Mouse (Mus musculus) gastrocnemius, postnatal 14 days (tissue): Measurements from ENCODE around the gene Dyrk1a. TPM values are rescaled to one million over a fixed set of nuclear protein-coding genes. Genes with fewer than 3 reads are reported as not detected.

ENCODE experiments used
- DNase-seq: peaks from one replicate; pipeline ENCODE4 v3.0.0; 2021; ENCODE audit warnings: mixed read lengths
- intact Hi-C: fragments of 180-260 bp; cut with DNase I; formaldehyde crosslinking; loops from one replicate; pipeline ENCODE4 v1.15.1; 2025; ENCODE audit warnings: low total_unique reads
- total RNA-seq, 2 experiments: library from RNA; stranded (reverse); gene quantifications; 2 replicates each; pipeline ENCODE4 v1.2.3; 2021

The Dyrk1a gene
- total RNA-seq, 2 experiments from 2014 or later = 60.6 to 66.2 TPM

DNA sequence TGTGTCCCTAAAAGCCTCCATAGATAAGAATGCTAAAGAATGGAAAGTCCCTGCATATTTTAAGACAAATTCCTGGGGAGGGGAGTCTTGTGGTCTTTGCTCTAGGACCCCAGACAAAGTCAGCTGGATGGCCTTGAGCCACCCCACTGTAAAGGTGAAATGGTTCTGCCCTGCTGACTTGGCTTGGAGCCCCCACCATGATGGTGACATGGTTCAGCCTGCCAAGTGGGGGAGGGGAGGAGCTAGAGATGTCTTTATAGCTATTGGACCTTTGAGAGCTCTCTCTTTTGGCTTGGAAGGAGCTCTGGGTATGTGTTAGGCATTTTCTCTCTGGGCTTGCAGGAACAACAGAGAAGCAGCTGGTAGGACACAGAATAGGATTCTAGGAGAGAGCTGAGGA, 17.9 kb upstream of the Dyrk1a start:
- DNase-seq = no peak
- intact Hi-C loops = no loop called here

DNA sequence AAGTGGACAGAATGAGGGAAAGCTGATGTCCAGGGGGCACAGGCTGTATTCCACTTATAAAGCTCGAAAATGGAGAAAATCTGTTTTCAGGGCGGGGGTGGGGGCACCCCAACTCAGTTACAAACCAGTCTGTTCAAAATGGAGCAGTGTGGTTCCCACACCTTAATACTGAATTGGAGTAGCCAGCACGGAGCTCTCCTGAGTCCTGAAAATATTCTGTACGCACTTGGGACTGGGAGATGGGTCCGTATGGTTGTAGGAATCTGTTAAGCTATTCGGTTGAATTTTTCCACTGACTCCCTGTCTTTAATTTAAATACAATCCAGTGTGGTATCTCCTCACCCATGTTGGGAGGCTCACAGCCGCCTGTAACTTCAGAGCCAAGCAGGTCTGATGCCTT, 14.5 kb upstream of the Dyrk1a start:
- DNase-seq = no peak
- intact Hi-C loops = no loop called here

DNA sequence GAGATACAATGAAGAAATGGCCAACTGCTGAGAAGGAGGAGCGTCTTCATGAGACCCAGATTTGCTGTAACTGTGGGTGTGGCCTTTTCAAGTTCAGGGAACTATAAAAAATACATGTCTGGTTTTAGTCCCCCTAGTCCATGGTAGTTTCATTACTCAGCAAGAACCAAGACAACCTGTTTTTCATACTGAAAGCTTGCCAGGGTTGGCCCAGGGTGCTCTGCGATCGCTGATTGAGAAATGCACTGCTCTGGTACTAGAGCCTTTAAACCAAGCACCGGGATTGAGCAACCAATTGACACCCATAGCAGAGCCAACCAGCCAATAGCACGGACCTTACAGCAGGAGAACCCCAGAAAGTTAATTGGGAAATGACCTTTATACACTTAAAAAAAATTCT, 13.6 kb upstream of the Dyrk1a start:
- DNase-seq = no peak
- intact Hi-C loops = no loop called here

DNA sequence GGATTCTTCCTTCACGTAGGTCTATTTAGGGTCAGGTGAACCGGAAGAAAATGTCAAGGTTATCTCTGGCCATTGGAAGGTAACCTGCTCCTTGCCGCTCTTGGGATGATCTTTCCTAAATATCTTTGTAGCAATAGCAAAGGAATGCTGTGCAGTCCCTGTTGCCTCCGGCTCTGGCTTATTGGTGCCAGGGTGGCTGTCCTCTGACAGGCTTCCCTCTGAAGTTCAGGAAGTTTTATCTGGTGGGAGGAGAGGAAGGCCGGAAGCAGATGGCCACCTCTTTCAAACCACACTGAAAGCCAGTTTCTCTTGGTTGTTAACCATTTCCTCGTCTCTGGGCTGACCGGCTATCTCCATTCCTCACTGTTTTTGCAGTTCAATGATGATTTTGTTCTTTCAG, 10.5 kb upstream of the Dyrk1a start:
- intact Hi-C loops = no loop called here
- DNase-seq = no peak

DNA sequence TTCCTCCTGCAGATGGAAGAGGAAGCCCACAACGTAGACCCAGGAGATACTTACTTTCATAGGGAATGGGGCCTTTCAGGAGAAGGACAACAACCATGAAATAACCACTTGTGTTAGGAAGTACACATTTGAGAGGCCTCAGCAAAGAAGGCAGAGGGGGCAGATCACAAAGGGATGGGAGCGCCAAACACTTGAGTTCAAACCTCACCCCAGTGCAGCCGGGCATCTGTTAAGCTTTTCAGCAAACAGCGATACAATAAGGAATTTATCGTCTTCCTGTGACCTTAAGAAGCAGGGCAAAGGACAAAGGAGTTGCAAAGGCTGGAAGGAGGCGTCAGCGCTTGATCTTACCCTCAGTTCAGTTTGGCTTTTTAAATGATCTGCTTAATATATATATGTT, 10.0 kb upstream of the Dyrk1a start:
- intact Hi-C loops = loop anchor here (5.0 kb wide), 1 partner anchor 32 kb away; the partner anchor contains the start of gene Vps26c
- no peak for DNase-seq

DNA sequence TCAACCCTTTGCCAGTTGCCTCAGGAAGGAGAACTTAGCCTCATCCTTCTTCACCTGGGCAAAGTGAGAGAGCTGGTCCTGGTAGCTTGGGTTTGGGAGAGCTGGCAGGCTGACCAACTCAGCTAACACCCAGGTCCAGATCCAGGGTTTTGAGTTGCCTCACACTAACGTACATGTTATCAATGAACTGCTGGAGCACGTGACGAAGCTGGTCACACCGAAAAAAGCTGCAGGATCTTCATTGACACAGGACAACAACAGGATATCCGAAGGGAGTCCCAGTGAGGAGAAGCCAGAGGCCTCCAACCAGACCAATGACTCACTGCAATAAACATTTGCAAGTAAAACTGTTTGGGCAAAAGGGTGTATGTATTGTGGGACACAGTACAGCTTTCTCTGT, 9.2 kb upstream of the Dyrk1a start:
- no peak for DNase-seq
- intact Hi-C loops = loop anchor here (5.0 kb wide), 1 partner anchor 33 kb away; the partner anchor contains the start of gene Vps26c

DNA sequence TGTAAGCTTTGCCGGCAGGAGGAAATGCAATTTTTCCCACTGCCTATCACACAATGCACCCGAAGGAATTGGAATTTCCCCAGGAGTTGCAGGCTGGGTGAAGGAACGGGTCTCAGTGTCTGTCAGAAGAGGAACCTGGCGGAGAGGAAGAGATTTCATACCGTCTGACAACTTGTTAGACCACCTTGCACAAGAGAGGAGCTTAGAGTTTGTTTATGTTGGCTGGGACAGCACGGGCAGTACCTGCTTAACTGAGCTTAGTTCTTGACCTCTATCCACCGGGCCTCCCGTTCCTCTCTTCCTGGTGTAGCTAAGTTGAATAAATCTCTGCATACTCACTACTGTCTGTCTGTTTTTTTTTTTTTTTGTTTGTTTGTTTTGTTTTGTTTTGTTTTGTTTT, 3.7 kb upstream of the Dyrk1a start:
- intact Hi-C loops = no loop called here
- DNase-seq = no peak

DNA sequence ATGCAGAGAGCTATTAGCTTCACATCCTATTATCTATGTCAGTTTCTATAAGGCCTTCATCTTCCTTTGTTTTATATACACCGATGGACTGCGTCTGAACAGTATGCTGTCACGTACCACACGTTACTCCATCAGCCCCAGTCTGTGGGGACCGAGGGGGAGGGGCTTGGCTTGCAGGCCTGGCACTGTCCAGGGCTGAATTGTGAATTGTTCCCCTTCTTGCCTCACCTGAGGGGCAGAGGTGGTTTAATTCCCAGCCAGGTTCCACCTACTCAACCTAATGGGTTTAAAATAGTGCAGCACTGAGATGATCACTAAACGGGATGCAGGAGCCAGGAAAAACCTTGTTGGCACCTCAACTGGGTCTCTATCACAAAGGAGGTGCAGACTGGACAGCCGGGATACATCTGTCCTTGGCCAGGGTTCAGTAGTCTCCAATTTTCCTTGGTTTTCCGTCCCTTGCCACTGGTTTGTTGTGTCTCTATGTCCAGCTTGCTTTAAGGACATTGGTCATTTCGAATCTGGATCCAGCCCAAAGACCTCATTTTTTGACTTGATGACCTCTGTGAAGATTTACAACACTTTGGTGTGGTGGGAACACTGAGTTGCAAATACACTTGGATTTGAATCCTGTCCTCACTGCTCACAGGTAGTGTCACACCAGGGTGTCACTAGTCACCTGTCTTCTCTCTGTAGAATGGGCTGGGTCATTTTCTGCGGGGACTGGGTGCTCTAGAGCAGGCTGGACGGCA, 2.8 kb upstream of the Dyrk1a start:
- no peak for DNase-seq
- intact Hi-C loops = no loop called here

DNA sequence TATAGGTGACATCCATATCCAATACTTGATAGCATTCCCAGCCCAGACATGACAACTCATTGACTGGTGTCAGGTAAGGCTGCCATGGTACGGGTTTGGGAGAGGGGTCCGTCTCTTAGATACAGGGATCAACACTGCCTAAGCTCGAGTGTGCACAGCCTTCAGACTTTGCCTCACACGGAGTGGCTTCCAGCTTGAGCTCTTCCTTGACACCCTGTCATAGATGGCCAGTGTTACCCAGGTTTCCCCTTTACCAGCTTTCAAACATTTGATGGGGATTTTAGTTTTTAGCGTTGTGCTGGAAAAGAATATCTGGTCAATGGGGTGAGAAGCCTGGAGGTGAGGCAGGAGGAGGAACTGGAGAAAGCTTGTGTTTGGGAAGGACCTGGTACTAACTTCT, 2.1 kb upstream of the Dyrk1a start:
- intact Hi-C loops = no loop called here
- no peak for DNase-seq

DNA sequence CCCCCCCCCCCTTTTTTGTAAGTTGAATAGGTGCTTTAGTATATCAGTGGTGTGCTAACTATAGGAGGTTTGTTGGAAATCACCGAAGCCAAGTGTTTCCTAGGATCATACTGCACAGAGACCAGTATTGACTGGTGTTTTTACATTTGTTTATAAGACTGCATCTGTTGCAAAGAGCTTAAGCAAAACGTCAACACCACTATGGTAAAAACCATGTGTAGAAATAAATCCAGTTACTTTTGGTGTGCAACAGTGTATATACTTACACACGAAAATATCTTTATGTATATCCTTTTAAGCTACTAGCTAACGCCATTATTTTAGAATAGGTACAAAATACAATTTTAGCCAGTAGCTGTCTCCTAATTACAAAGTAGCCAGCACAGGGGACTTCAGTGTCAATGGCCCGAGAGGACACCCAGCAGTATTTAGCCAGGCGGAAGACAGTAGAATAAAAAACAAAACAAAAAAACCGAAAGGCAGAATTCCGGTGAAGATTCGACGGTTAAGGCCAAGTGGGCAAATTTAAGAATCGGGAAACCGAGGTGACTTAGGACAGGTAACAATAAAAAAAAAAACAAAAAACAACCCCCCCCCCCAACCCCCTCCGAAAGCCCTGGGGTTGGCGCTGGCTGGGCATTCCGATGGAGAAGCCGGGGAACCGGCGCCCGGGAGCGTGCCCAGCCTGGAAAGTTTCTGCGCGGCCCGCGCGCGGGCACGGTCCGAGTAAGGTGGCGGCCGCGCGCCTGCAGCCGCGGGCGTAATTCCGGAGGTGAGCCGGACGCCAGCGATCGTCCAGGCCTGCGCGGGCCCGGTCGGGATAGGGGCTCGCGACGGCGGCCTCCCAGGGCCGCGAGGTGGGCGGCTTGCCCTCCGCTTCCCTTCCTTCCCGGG, 1.2 kb upstream of the Dyrk1a start:
- DNase-seq = no peak
- intact Hi-C loops = no loop called here

DNA sequence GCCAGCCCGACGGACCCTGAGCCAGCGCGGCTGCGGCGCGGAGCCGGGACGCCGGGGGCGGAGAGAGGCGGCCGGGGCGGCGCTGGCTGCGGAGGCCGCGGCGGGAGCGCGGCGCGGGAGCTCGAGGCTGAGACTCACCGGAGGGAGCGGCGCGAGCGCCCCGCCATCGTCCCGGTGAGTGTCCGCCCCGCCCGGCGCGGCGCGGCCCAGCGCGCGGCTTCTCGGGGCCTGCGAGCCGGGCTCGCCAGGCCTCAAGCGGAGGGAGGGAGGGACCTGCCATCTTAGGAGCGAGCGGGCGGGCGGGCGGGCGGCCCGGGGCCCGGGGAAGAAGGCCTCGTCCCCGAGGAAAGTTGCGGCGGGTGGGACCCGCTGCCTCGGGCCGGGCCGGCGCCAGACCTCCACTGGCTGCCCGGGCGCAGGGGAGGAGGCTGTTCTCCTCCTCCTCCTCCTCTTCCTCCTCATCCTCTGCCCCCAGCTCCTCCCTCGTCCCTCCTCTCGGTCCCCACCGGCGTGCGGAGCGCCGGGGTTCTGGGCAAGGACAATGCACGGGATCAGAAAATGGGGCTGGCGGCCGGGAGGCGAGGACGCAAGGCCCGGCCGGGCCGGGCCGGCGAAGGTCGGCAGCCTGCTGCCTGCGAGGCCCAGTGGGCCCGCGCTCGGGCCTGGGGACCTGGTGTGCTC, 691 bp downstream of the Dyrk1a start:
- intact Hi-C loops = no loop called here
- DNase-seq = peak; percentile 71

DNA sequence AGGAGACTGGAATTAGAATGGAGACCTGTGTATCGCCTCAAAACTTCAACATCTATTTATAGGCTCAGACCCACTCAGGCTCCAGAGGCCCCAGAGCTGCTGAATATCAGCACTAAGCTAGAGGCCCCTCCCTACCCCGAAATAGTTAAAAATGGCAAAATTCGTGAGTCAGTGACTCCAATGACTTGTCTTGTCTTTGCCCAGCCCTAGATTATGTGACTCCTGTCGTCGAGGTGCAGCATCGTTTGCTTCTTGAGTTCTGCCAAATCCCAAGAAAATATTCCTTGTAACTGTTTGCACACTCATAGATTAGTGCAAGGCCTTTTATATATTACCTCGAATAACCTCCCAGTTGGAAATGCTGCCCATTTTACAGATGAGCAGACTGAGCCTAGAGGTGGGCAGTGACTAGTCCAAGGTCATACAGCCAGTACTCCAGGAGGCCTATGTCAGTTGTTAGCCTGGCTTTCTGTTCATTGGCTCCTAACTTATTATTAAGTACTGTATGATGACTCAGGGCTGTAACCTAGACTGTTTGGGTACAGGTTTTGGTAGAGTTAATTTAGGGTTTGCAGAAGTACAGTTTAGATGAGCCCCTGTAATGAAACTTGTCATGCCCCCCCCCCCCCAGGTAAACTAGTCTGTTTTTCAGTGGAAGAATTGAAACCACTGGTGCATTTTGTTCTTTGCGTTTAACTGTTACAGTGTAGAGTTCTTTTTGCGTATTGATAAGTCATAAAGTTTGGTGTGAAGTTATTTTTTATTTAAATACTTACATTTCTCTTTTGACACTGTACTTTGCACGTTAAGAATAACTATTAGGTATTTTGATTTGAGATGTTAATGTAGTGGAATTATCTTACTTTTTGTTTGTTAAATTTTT, 1.5 kb downstream of the Dyrk1a start:
- intact Hi-C loops = no loop called here

DNA sequence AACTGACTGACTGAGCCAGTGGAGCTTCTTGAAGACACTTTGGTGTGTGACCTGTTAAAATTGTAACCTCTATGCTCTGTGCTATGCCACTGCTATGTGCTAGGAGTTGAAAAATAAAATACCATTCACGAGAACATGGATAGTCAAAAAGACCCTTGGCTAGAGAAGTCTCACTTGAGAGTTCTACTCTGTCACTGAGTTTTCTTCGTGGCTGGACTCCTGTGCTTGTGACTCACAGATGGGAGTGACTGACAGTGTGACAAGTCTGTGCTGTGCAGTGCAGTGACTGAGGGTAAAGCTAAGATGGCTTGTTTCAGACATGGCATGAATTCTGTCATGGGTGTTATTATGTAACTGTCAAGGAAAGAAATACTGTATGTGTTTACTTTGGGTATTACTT, 2.6 kb downstream of the Dyrk1a start:
- no peak for DNase-seq
- intact Hi-C loops = no loop called here

More for the DNA sequence above, 1.5 kb downstream of the Dyrk1a start:
- no peak for DNase-seq

DNA sequence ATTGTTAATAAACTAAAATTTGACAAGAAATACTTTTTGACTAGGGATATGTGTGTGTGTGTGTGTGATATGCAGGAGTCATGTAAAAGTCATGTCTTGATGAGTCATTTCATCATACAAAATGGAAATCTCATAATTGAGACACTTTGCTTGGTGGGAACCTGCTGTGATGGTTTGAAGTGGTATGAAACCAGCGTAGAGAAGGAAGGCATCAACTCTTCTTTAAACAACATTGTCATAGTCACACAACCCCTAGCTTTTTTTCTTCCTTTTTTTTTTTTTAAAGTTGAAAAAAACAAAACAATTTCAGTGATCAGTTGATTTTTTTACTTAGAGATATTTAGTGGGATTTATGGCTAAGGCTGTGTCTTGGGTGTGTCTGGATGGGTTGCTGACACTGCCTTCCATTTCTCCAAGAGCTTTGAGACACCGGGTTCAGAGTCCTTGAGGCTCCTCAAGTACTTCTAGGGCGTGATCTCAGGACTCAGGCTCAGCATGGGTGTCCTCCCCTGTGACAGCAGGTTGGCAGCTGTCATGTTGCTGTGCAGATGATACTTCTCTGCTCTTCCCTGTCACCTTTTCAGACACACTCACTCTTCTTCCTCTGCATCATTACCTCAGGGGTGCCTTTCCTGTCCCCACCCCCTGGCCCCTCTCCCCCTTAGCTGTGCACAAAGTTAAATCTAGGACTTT, 4.4 kb downstream of the Dyrk1a start:
- intact Hi-C loops = no loop called here
- DNase-seq = no peak

DNA sequence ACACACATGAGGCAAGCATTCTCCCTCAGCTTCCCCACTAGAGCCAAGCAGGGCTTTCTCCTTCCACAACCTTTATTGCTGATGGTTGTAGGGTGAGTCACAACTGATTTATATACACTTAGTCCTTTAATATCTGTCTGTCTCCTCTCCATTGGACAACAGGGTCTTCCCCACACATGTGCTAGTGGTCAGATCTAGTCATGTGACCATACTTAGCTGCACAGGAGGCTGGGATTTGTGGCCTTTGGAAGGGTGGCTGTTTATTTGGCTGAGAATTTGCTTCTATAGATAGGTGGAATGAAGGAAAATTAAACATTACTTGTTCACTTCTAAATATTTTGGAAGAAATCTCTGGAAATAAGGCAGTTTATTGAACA, 4.9 kb downstream of the Dyrk1a start:
- intact Hi-C loops = no loop called here
- no peak for DNase-seq

DNA sequence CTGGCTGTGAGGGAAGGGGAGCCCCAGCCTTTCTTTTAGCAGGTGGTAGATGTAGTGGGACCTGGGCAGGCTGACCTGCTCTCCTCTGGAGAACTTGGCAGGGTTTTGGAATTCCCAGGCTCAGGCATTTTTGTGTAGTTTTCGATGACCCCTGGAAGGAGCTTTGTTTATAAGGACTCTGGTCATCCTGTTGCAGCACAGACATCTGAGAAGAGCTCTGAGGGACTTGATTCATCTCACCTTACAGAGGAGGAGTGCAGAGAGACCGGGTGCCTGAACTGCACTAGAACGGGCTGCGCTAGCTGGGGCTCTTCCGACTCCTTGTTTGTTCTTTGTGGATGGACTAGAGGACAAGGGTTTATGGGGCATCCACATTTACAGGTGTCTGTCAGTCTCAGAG, 5.9 kb downstream of the Dyrk1a start:
- no peak for DNase-seq
- intact Hi-C loops = no loop called here

DNA sequence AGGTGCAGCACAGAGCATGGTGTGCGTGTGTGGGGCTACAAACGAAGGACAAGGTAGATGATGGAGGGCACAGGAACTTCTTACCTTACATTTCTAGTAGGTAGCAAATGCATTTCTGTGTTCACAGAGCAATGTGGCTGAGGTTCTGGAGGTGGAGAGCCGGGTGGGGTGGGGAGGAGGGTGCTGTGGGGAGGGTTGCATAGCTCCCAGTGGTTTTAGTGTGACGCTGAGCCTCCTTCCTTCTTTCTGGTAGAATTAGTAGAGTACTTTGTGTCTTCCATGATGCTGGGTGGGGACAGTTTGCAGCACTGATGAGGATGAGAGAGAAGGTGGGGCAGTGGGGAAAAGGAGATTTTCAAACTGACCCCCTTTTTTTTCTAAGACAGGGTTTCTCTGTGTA, 9.5 kb downstream of the Dyrk1a start:
- DNase-seq = no peak
- intact Hi-C loops = no loop called here

DNA sequence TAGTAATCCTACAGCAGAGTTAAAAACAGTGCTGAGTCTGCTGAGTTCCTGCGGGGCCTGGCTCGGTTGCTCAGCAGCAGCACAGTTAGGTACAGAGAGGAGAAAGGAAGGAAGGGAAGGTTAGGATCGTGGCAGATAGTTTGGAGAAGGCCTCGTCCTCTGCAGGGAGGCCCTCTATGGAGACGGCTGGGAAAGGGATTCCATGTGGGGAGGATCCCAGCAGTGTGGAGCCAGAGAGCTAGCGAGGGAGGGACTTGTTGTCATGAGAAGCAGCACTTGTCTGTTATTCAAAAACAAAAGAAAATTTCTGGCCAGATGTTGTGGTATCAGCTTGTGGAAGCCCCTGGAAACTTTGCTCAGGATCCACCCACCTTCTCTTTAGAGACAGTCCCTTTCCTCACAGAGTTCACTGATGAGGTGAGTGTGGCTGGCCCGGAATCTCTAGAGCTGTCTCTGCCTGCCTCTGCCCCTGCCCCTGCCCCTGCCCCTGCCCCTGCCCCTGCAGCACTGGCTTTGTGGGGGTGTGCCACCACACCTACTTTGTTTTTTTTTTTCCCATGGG, 11.1 kb downstream of the Dyrk1a start:
- intact Hi-C loops = loop anchor here (5.0 kb wide), 1 partner anchor 36 kb away; no protein-coding TSS in a partner anchor
- DNase-seq = peak; percentile 49
